Mouse (Mus musculus): ENCODE results near the gene Gcm1.

DNA sequence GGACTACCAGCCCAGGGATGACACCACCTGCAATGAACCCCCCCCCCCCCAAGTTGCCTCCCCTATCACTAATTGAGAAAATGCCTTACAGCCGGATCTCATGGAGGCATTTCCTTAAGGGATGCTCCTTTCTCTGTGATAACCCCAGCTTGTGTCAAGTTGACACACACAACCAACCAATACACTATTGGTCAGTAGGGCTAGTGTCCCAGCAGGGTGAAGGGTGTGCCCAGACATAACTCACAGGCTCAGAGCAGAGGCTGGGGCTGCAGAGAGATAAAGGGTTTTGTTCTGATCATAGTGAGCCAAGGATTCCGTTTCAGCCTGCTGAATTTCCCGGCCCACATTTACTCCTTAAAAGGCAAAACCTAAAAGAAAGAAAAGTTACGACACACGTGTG lies 18.8 kb downstream of the Gcm1 start:
- TF ChIP-seq CTCF (IDR thresholded peaks at IDR 0.05; ENCODE audit: low read depth) (no peak), EP300 (optimal IDR thresholded peaks at IDR 0.05) (no peak)

Measured in stomach, postnatal 0 days (tissue).